Mouse (Mus musculus) gastrocnemius, postnatal 14 days (tissue): Measurements from ENCODE around the gene Nox4. TPM values are rescaled to one million over a fixed set of nuclear protein-coding genes. Genes with fewer than 3 reads are reported as not detected.
"Not testable (repeated sequence)": the region's sequence is repeated elsewhere in the genome, so short reads cannot be mapped to it uniquely, and the experiment has no call there.

Experiments used
- DNase-seq: peaks from one replicate; pipeline ENCODE4 v3.0.0; 2021; ENCODE audit warnings: mixed read lengths
- intact Hi-C: fragments of 180-260 bp; cut with DNase I; formaldehyde crosslinking; loops from one replicate; pipeline ENCODE4 v1.15.1; 2025; ENCODE audit warnings: low total_unique reads
- total RNA-seq, 2 experiments: library from RNA; stranded (reverse); gene quantifications; 2 replicates each; pipeline ENCODE4 v1.2.3; 2021

The Nox4 gene
- total RNA-seq, 2 experiments from 2014 or later: 2.4 to 2.5 TPM

DNA sequence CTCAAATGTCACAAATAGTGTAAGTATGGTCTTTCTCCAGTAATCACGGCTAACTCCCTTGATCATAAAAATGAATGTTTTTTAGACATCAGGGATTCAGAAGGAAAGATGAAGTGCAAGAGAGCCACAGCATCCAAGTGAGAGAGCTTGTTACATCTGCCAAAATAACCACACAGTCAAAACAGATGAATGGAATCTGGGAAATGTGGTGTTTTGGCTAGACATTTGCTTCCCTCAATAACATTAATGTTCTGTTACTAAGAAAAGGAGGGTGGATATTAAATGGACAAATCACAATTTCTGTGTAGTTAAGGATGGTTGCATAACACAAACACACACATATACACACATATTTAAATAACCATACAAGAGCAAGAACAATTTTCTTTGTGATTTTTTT, 123.2 kb downstream of the Nox4 start:
- DNase-seq: no peak
- intact Hi-C loops: no loop called here

DNA sequence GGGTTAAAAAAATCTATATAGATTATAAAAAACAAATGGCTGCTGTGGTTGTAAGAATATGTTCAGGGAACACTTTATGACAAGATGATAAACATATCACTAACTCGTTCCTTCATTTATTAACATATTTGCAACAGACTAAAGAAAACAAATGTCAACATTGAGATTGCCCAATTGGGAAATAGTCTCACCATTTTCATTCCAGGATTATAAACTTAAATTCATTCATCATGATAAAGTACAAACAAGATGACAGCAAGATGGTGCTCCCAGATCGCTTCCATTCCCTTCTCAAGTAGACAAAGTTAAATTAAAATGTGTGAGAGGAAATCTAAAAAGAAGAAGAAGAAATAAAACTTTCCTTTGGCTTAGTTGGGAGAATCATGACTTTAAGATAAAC, 124.9 kb downstream of the Nox4 start:
- intact Hi-C loops: no loop called here
- DNase-seq: no peak

DNA sequence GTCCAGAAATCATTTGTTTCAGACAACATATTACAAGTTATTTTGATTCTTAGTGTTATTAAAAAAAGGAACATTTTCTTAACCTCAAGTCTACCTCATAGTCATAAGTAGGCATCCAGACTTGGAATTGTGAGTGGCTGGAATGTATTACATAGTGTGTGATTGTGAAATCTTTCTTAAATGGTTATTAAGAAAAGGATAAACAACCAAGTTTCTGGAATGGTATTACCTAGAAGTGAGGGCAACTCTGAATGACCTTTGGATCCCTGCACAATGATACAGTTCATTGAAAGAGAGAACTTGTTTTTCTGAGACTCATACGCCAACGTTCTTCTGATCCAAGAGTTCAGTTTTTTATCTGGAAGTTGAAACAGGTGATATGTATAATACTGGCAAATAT, 125.4 kb downstream of the Nox4 start:
- no peak for DNase-seq
- intact Hi-C loops: no loop called here

DNA sequence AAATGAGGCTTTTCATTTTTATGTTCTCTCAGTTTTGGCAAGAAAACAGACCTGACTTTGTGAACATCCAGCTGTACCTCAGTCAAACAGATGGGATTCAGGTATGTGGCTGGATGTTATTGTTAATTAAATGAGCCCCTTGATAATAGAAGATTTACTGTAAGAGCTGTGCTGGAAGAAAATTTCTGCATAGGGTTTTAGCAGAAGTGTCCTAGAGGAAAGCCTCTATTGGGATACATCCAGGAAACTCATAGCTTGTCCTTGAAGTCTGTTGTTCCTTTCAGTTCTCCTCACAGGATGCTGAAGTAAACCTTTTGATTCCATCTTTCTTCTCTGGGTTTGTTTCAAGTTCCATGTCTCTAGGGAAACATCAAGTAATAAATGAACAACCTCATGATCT, 128.4 kb downstream of the Nox4 start:
- no peak for DNase-seq
- intact Hi-C loops: no loop called here

DNA sequence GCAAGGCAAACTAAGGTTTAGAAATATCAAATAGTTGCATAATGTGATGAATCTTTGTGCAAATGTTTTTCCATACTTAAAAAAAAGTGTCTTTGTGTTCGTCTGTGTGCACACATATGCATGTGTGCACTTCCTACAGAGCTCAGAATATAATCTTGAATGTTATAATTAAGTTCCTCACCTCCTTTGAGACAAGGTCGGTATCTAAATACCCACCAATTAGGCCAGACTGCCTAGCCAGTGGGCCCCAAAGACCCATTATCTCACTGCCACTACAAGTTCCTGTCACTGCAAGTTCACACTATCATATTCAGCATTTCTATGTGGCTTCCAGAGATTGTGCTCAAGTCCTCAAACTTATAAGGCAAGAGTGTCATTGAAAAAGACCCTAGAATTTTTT, 129.0 kb downstream of the Nox4 start:
- intact Hi-C loops: no loop called here
- DNase-seq: no peak

DNA sequence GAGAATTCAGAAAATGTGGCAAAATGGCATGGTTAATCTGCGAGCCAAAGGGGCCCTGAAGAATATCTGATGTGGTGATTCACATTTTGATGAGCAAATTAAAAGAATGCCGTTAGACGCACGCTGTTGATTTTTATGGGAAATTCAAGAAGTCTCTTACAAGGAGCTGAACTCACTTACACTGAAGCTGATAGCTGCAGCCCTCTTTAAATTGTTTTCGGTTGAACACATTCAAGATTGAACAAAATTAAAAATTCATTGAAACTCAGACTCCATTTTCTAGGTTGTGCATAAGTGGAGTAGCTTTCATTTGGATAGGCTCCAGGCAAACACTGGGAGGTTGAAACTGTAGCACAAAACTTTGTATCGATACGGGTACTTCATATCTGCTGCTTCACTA, 151.1 kb downstream of the Nox4 start:
- intact Hi-C loops: no loop called here
- no peak for DNase-seq

DNA sequence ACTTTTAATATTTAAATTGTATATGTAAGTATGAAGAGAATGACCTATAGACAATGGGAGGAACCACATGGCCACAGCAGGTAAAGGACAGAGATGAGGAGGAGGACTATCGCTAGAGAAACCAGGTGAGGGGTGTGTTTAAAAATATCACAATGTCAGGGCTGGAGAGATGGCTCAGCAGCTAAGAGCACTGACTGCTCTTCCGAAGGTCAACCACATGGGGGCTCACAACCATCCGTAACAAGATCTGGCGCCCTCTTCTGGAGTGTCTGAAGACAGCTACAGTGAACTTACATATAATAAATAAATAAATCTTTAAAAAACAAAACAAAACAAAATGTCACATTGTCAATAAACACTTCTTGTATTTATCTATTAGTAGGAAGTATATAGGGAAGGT, 165.5 kb downstream of the Nox4 start:
- DNase-seq: peak; percentile 5
- intact Hi-C loops: not testable (repeated sequence)

DNA sequence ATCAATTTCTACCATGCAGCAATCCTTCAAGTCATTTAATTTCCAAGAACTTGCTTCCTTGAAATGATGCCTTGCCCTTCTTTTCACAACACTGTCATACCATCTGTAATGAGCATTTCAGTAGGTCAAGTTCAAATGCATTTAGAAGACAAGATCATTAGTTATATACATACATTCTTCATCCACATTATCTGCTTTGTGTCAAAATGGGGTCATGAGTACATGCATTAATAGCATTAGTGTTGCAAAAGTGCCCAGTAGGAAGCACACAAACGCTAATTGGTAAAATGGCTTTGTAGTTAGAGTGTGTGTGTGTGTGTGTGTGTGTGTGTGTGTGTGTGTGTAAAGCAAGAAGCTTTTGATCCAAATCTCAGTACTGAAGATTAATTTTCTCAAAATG, 167.4 kb downstream of the Nox4 start:
- DNase-seq: no peak
- intact Hi-C loops: no loop called here

Other genes starting within 250 kb of the Nox4 start
- gene Vmn2r79, start 250.0 kb upstream of the Nox4 start, total RNA-seq: not detected
- gene Tyr, start 247.4 kb downstream of the Nox4 start, total RNA-seq: under 1 TPM in 1 of 2 experiments, not detected in 1; 0.10 TPM